Comparison of ENCODE assay signal across 22 mouse cellular contexts in genomic region chr5:20911741-20912140, GRCm38 (mm10).
"Had no signal": no experiment of that assay in that cellular context is flagged by ENCODE, and none has a peak within 500 bp of the region (broad histone marks: within the 10 kb centered on the region; RNA-seq: fewer than 3 reads in every experiment).

No protein-coding gene starts in this region.

- H3K4me1 ChIP-seq: heart, embryonic 10.5 days; hindbrain, embryonic 10.5 days; hindbrain, embryonic 12.5 days; intestine, embryonic 15.5 days; limb, embryonic 10.5 days; limb, embryonic 12.5 days had no signal

- H3K27me3 ChIP-seq: heart, embryonic 12.5 days; hindbrain, embryonic 12.5 days; intestine, embryonic 15.5 days; limb, embryonic 12.5 days had no signal

- H3K4me3 ChIP-seq: gastrocnemius, adult 2 months; heart, embryonic 10.5 days; heart, embryonic 12.5 days; hindbrain, embryonic 10.5 days; hindbrain, embryonic 12.5 days; intestine, embryonic 15.5 days; layer of hippocampus, adult 2 months; left cerebral cortex, adult 2 months; limb, embryonic 10.5 days; limb, embryonic 12.5 days had no signal

- H3K36me3 ChIP-seq: hindbrain, embryonic 12.5 days; intestine, embryonic 15.5 days had no signal

- DNase-seq: gastrocnemius, adult 2 months; gastrocnemius, postnatal 10 days; gastrocnemius, postnatal 25 days; heart, adult 18-20 months; heart, postnatal 10 days; heart, postnatal 4 days; kidney, adult 18-20 months; kidney, adult 8-10 months; kidney, postnatal 25 days; kidney, postnatal 4 days; liver had no signal

- H3K27ac ChIP-seq: gastrocnemius, adult 2 months; heart, embryonic 10.5 days; hindbrain, embryonic 10.5 days; hindbrain, embryonic 12.5 days; hindbrain, embryonic 14.5 days; intestine, embryonic 15.5 days; kidney, postnatal 0 days; layer of hippocampus, adult 2 months; left cerebral cortex, adult 2 months; limb, embryonic 10.5 days; limb, embryonic 12.5 days had no signal
